Mouse (Mus musculus): ENCODE data around the gene Wdr4.

Gene Wdr4

GRCm38 (mm10) chr17:31497726-31498125, 22.1 kb downstream of the Wdr4 start:
- no peak for DNase-seq (ENCODE audit: low spot score)

GRCm38 (mm10) chr17:31494989-31495388, 24.8 kb downstream of the Wdr4 start:
- no peak for DNase-seq (ENCODE audit: low spot score)

- peak; percentile 45 for DNase-seq (ENCODE audit: low spot score)
These were observed 27.4 kb downstream of the Wdr4 start for GRCm38 (mm10) chr17:31492416-31492815.

GRCm38 (mm10) chr17:31491355-31491754, 28.4 kb downstream of the Wdr4 start:
- no peak for DNase-seq (ENCODE audit: low spot score)

- no peak for DNase-seq (ENCODE audit: low spot score)
These were observed 32.2 kb downstream of the Wdr4 start for GRCm38 (mm10) chr17:31487433-31488060.

- DNase-seq (ENCODE audit: low spot score): no peak
These were observed 33.1 kb downstream of the Wdr4 start for GRCm38 (mm10) chr17:31486616-31487198.

GRCm38 (mm10) chr17:31479108-31479844, 40.5 kb downstream of the Wdr4 start:
- DNase-seq (ENCODE audit: low spot score): no peak

GRCm38 (mm10) chr17:31478606-31479005, 41.2 kb downstream of the Wdr4 start:
- no peak for DNase-seq (ENCODE audit: low spot score)

- DNase-seq (ENCODE audit: low spot score): no peak
These were observed 45.4 kb downstream of the Wdr4 start for GRCm38 (mm10) chr17:31474388-31474787.

GRCm38 (mm10) chr17:31470766-31471418, 48.9 kb downstream of the Wdr4 start:
- no peak for DNase-seq (ENCODE audit: low spot score)

GRCm38 (mm10) chr17:31468496-31468895, 51.3 kb downstream of the Wdr4 start:
- DNase-seq (ENCODE audit: low spot score): no peak

GRCm38 (mm10) chr17:31466854-31467253, 52.9 kb downstream of the Wdr4 start:
- no peak for DNase-seq (ENCODE audit: low spot score)

- no peak for DNase-seq (ENCODE audit: low spot score)
These were observed 57.3 kb downstream of the Wdr4 start for GRCm38 (mm10) chr17:31462506-31462905.

GRCm38 (mm10) chr17:31460416-31460815, 59.4 kb downstream of the Wdr4 start:
- DNase-seq (ENCODE audit: low spot score): no peak

GRCm38 (mm10) chr17:31456723-31457567, 62.8 kb downstream of the Wdr4 start:
- no peak for DNase-seq (ENCODE audit: low spot score)

- DNase-seq (ENCODE audit: low spot score): no peak
These were observed 65.7 kb downstream of the Wdr4 start for GRCm38 (mm10) chr17:31454056-31454455.

GRCm38 (mm10) chr17:31453476-31453875, 66.3 kb downstream of the Wdr4 start:
- no peak for DNase-seq (ENCODE audit: low spot score)

GRCm38 (mm10) chr17:31452816-31453215, 67.0 kb downstream of the Wdr4 start:
- no peak for DNase-seq (ENCODE audit: low spot score)

- no peak for DNase-seq (ENCODE audit: low spot score)
These were observed 68.5 kb downstream of the Wdr4 start for GRCm38 (mm10) chr17:31451179-31451708.

GRCm38 (mm10) chr17:31450206-31450605, 69.6 kb downstream of the Wdr4 start:
- DNase-seq (ENCODE audit: low spot score): no peak

GRCm38 (mm10) chr17:31448519-31448918, 71.3 kb downstream of the Wdr4 start:
- no peak for DNase-seq (ENCODE audit: low spot score)

- DNase-seq (ENCODE audit: low spot score): no peak
These were observed 72.0 kb downstream of the Wdr4 start for GRCm38 (mm10) chr17:31447766-31448165.

Measured in ovary, postnatal 10 days (tissue).